Mouse (Mus musculus): ENCODE measurements at regions not wholly inside any gene's neighbourhood (a gene's known extent, or its start where the extent isn't known, plus 50 kb on each side); places are given as distances from the start of the nearest gene placed in this dataset.

GRCm38 (mm10) chr11:63352990-63353389 is 224.2 kb downstream of the Pmp22 start:
- H3K4me3 ChIP-seq (ENCODE audit: insufficient read depth in 1 of 2, low read depth in 1 of 2, low read length in 2 of 2, poor library complexity in 1 of 2, severe bottlenecking in 1 of 2): no peak overlapping the region
- no peak overlapping the region for H3K27ac ChIP-seq (ENCODE audit: insufficient read depth, low read depth, low read length, poor library complexity, severe bottlenecking)
- no peaks in the 10 kb centered on the region for H3K36me3 ChIP-seq (ENCODE audit: control insufficient read depth, insufficient read depth, low read length, poor library complexity, severe bottlenecking)
- in situ Hi-C loops (cut with MboI; ENCODE audit: low sequenced_read_pairs in 2 of 2, unreplicated experiment in 2 of 2): no loop called here
- no peak for DNase-seq (ENCODE audit: low read depth, low spot score)
- TF ChIP-seq CHD2 (IDR thresholded peaks at IDR 0.05; ENCODE audit: low read depth, low read length) (no peak), ZNF384 (IDR thresholded peaks at IDR 0.05; ENCODE audit: low read depth, low read length) (no peak), ZC3H11A (IDR thresholded peaks at IDR 0.05; ENCODE audit: borderline replicate concordance, low read depth, low read length) (no peak), MAFK (IDR thresholded peaks at IDR 0.05; ENCODE audit: insufficient read depth, low read depth, low read length) (no peak), HCFC1 (IDR thresholded peaks at IDR 0.05; ENCODE audit: borderline replicate concordance, insufficient read depth, low read length) (no peak)
- no peak overlapping the region for H3K9ac ChIP-seq (ENCODE audit: insufficient read depth, low read depth, low read length, poor library complexity, severe bottlenecking)
- no peaks in the 10 kb centered on the region for H3K9me3 ChIP-seq (ENCODE audit: control insufficient read depth, insufficient read depth, low read depth, low read length)
- peaks cover 3 to 7% of the 10 kb centered on the region in 2 experiments; a peak in 2 of 4 replicates for H3K4me1 ChIP-seq (ENCODE audit: control insufficient read depth in 2 of 2, insufficient read depth in 2 of 2, low read length in 2 of 2, poor library complexity in 1 of 2)

DNA sequence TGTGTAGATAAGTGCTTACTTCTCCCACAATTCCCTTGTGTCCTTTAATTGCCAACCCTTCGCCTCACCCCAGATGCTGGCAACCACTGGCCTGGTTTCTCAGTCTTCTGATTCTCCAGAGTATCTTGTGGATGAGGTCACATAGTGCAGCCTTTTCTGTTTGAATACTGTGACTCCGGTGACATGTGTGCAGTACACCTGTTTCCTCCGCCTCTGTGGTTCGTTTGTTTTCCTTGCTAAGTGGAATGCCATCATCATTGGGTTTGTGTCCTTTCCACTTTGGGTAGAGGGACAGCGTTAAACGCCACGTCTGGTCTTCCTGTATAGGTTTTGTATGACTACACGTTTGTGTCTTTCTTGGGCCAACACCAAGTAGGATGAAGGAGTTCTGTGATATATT is 224.9 kb downstream of the Pmp22 start:
- no peak overlapping the region for H3K4me3 ChIP-seq (ENCODE audit: insufficient read depth in 1 of 2, low read depth in 1 of 2, low read length in 2 of 2, poor library complexity in 1 of 2, severe bottlenecking in 1 of 2)
- in situ Hi-C loops (cut with MboI; ENCODE audit: low sequenced_read_pairs in 2 of 2, unreplicated experiment in 2 of 2): no loop called here
- no peaks in the 10 kb centered on the region for H3K36me3 ChIP-seq (ENCODE audit: control insufficient read depth, insufficient read depth, low read length, poor library complexity, severe bottlenecking)
- H3K9ac ChIP-seq (ENCODE audit: insufficient read depth, low read depth, low read length, poor library complexity, severe bottlenecking): no peak overlapping the region
- TF ChIP-seq ZNF384 (IDR thresholded peaks at IDR 0.05; ENCODE audit: low read depth, low read length) (no peak), HCFC1 (IDR thresholded peaks at IDR 0.05; ENCODE audit: borderline replicate concordance, insufficient read depth, low read length) (no peak), MAFK (IDR thresholded peaks at IDR 0.05; ENCODE audit: insufficient read depth, low read depth, low read length) (no peak), ZC3H11A (IDR thresholded peaks at IDR 0.05; ENCODE audit: borderline replicate concordance, low read depth, low read length) (no peak), CHD2 (IDR thresholded peaks at IDR 0.05; ENCODE audit: low read depth, low read length) (no peak)
- DNase-seq (ENCODE audit: low read depth, low spot score): no peak
- no peak overlapping the region for H3K27ac ChIP-seq (ENCODE audit: insufficient read depth, low read depth, low read length, poor library complexity, severe bottlenecking)
- peaks cover 3 to 7% of the 10 kb centered on the region in 2 experiments; a peak in 2 of 4 replicates for H3K4me1 ChIP-seq (ENCODE audit: control insufficient read depth in 2 of 2, insufficient read depth in 2 of 2, low read length in 2 of 2, poor library complexity in 1 of 2)
- no peaks in the 10 kb centered on the region for H3K9me3 ChIP-seq (ENCODE audit: control insufficient read depth, insufficient read depth, low read depth, low read length)

GRCm38 (mm10) chr11:63357772-63358344 is 229.1 kb downstream of the Pmp22 start:
- H3K27ac ChIP-seq (ENCODE audit: insufficient read depth, low read depth, low read length, poor library complexity, severe bottlenecking): no peak overlapping the region
- no peaks in the 10 kb centered on the region for H3K4me1 ChIP-seq (ENCODE audit: control insufficient read depth in 2 of 2, insufficient read depth in 2 of 2, low read length in 2 of 2, poor library complexity in 1 of 2)
- no peak for DNase-seq (ENCODE audit: low read depth, low spot score)
- H3K9ac ChIP-seq (ENCODE audit: insufficient read depth, low read depth, low read length, poor library complexity, severe bottlenecking): no peak overlapping the region
- H3K4me3 ChIP-seq (ENCODE audit: insufficient read depth in 1 of 2, low read depth in 1 of 2, low read length in 2 of 2, poor library complexity in 1 of 2, severe bottlenecking in 1 of 2): no peak overlapping the region
- no peaks in the 10 kb centered on the region for H3K36me3 ChIP-seq (ENCODE audit: control insufficient read depth, insufficient read depth, low read length, poor library complexity, severe bottlenecking)
- in situ Hi-C loops (cut with MboI; ENCODE audit: low sequenced_read_pairs in 2 of 2, unreplicated experiment in 2 of 2): no loop called here
- TF ChIP-seq CHD2 (IDR thresholded peaks at IDR 0.05; ENCODE audit: low read depth, low read length) (no peak), ZC3H11A (IDR thresholded peaks at IDR 0.05; ENCODE audit: borderline replicate concordance, low read depth, low read length) (no peak), MAFK (IDR thresholded peaks at IDR 0.05; ENCODE audit: insufficient read depth, low read depth, low read length) (no peak), ZNF384 (IDR thresholded peaks at IDR 0.05; ENCODE audit: low read depth, low read length) (no peak), HCFC1 (IDR thresholded peaks at IDR 0.05; ENCODE audit: borderline replicate concordance, insufficient read depth, low read length) (no peak)
- no peaks in the 10 kb centered on the region for H3K9me3 ChIP-seq (ENCODE audit: control insufficient read depth, insufficient read depth, low read depth, low read length)

- H3K9ac ChIP-seq (ENCODE audit: insufficient read depth, low read depth, low read length, poor library complexity, severe bottlenecking): no peak overlapping the region
- no peak for DNase-seq (ENCODE audit: low read depth, low spot score)
- no peak overlapping the region for H3K4me3 ChIP-seq (ENCODE audit: insufficient read depth in 1 of 2, low read depth in 1 of 2, low read length in 2 of 2, poor library complexity in 1 of 2, severe bottlenecking in 1 of 2)
- no peak overlapping the region for H3K27ac ChIP-seq (ENCODE audit: insufficient read depth, low read depth, low read length, poor library complexity, severe bottlenecking)
- in situ Hi-C loops (cut with MboI; ENCODE audit: low sequenced_read_pairs in 2 of 2, unreplicated experiment in 2 of 2): no loop called here
- no peak for TF ChIP-seq ZNF384 (IDR thresholded peaks at IDR 0.05; ENCODE audit: low read depth, low read length)
- TF ChIP-seq MAFK (IDR thresholded peaks at IDR 0.05; ENCODE audit: insufficient read depth, low read depth, low read length): no peak
- no peak for TF ChIP-seq HCFC1 (IDR thresholded peaks at IDR 0.05; ENCODE audit: borderline replicate concordance, insufficient read depth, low read length)
- no peak for TF ChIP-seq CHD2 (IDR thresholded peaks at IDR 0.05; ENCODE audit: low read depth, low read length)
- no peak for TF ChIP-seq ZC3H11A (IDR thresholded peaks at IDR 0.05; ENCODE audit: borderline replicate concordance, low read depth, low read length)
- H3K36me3 ChIP-seq (ENCODE audit: control insufficient read depth, insufficient read depth, low read length, poor library complexity, severe bottlenecking): no peaks in the 10 kb centered on the region
- H3K4me1 ChIP-seq (ENCODE audit: control insufficient read depth in 2 of 2, insufficient read depth in 2 of 2, low read length in 2 of 2, poor library complexity in 1 of 2): no peaks in the 10 kb centered on the region
- no peaks in the 10 kb centered on the region for H3K9me3 ChIP-seq (ENCODE audit: control insufficient read depth, insufficient read depth, low read depth, low read length)
Observed at GRCm38 (mm10) chr11:63367756-63368265, 239.0 kb downstream of the Pmp22 start.

Measured in ES-E14 (cell line).